Mouse (Mus musculus) inflammation-experienced regulatory T-cells, adult 6 months (primary cell): ENCODE measurements around the gene Nup188. TPM values are rescaled to one million over a fixed set of nuclear protein-coding genes. Genes with fewer than 3 reads are reported as not detected.

ENCODE experiments used
- ATAC-seq: one replicate; pipeline ENCODE4 v1.8.0; 2017
- polyA plus RNA-seq, 3 experiments: library from polyadenylated mRNA; unstranded; fragments of 100-300 nt; shearing (Covaris generic); gene quantifications; one replicate each; pipeline ENCODE4 v1.2.1; 2017

Nup188 gene
- polyA plus RNA-seq: 10 to 100 TPM; 26.4 to 30.2 (median 26.9) TPM

DNA sequence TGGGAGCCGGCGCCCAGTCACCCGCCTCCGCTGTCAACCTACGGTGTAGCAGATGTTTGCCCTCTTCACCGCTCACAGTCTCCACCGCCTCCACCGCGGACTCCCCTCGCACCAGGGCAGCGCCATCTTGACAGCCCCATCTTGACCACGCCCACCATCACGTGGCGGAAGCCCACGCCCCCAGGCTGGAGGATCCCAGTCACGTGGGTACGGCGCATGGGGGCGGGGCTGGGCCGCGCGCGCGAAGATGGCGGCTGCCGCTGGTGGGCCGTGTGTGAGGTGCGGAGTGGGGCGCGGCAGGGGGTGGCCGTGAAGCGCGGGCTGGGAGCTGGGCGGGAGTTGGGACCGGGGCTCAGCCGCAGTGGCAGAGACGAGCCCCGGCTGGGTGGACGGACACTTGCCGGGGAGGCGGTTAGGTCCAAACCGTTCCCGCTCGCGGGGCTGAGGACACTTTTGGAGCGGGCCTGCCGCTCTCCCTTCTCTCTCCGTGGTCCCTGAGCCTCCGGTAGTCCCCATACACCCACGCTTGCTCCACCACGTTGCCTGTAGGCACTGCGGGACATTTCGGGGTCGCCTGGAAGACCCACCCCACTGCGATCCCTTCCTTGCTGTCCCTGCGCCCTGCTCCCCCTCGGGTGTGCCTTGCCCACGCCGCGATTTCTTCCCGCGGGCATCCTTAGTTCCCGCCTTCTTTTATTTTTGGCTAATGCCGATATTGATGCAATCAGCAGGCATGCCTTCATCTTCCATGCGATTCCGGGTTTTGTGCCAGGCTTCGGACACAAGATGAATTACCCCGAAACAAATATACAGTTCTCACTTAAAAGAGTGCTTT is at the start of gene Nup188, which contains the start of gene Dolk:
Gene Nup188, plus strand, starts transcription at position 206 of the 835 bp plus-strand sequence.
Gene Dolk, minus strand, starts transcription at position 143 of the 835 bp plus-strand sequence.
- peak; percentile 93 for ATAC-seq

DNA sequence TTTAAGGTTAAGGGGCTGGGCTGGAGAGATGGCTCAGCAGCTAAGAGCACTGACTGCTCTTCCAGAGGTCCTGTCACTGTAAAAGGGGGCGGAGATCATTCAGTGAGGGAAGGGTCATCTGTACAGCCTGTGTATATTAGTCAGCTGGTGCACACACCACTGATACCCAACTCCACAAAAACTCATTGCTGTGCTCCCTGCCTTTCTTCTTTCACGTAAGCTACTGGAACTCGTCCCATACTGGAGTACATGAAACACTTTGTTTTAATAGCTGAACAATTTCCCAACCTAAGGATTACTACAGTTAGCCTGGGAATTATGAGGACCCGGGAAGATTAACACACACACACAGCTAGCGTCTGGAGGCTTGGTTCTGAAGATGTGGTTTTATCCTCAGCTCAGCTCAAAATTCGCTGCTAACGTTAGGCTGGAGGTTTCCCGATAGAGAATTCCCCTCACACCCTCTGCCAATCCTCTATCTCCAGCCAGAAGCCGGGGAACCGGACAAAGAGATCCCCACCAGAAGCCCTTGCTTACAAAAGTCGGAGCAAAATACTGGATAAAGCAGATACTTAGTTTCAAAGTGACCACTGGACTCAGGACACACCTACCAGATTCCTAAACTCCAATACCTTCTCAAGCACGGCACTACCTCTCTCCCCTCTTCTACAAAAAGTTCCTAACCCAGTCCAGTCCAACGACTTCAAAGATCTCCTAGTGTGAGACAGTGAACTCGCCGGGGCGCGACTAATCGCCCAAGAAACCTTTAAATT is 49.6 kb upstream of the Nup188 start:
- no peak for ATAC-seq

DNA sequence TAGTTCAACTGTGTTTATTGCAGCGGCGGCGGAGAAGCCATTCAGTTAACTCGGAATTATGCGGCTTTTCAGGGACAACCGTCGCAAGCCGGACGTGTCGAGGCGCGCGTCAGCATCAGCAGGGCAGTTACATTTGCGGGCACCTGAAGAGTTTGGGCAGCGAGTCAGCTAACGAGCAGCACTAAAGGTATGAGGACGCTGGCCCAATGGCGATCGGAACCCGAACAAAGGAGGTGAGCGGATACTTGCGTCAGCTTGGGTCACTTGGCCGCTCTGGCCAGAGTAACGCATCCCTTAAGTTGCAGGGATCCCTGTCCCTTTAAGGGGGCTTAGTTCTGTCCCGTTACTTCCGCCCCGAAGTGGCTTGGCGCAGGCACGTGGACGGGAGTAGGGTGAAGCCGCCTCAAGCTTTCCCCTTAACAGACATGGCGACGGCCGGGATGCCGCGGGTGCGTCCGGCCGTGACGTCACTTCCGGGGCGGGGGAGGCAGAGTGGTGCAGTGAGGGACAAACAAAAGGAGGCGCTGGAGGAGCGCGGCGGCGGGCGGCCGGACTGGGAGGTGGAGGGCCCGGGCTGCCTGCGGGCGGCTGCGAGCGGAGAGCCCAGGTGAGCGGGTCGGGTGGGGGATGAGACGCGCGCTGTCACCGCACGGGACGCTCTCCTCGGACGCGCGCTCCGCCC is 48.9 kb upstream of the Nup188 start, which contains the start of gene Lrrc8a:
Gene Lrrc8a, plus strand, starts transcription at position 517 of the 682 bp plus-strand sequence.
- ATAC-seq: peak; percentile 90

DNA sequence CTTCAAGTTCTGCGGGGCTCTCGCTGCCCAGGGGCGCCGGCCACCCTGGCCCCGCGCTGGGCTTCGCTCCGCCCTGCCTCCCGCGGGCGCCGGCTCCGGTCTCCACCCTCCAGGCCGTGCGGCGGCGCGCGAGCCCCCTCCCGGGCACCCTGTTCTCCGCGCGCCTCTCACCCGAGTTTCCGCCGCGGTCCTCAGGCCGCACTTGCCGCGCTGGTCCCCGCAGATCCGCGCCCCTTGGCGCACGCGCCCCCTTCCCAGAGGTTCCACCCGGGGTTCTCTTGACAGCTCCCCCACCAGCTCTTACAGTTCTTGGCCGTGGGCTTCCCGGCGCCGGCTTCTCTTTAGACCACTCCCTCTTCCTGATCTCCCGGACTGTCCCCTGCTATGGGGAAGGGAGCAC is 48.3 kb upstream of the Nup188 start:
- peak; percentile 41 for ATAC-seq

DNA sequence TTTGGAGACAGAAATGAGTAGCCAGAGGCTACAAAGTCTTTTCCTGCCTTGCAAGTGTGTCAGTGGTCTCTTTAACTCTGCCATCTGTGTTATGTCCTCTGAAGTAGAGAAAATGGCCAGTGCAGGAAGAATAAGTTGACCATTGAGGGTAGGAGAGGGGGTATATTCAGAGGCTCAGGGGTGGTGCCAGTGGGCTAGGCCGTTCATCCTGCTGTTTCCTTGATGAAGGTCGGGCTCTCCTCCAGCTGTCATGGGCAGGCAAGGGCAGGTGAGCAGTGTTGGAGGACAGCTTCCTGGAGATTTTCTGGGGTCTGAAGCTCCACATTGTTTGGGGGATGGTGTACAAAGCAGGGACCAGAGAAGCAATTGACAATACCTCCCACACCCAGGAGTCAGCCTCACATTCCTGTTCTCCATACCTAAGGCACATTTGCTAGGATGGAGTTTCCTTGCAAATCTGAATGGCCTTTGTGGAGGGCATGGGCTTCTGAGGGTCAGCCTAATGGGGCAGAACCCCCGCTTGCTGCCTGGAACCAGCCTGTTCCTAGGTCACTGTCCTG is 47.2 kb upstream of the Nup188 start:
- ATAC-seq: no peak

DNA sequence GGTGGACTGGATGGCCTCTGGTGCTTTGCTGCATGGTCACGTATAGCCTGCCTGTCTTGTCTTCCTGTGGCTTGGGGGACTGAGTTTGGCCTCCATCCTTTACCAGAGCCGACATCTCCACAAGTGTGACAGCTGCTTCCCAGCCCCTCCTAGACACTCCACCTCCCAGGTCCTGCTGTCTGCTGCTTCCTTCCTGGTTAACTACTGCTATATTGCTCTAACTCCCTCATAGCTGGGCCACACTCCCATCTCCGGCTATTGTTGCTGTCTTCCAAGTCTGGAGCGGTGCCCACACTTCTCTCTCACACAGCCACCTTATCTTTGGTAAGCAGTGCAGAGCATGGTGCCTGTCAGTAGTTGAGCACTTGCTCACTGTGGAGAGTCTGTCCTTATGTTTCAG is 46.4 kb upstream of the Nup188 start:
- ATAC-seq: no peak

DNA sequence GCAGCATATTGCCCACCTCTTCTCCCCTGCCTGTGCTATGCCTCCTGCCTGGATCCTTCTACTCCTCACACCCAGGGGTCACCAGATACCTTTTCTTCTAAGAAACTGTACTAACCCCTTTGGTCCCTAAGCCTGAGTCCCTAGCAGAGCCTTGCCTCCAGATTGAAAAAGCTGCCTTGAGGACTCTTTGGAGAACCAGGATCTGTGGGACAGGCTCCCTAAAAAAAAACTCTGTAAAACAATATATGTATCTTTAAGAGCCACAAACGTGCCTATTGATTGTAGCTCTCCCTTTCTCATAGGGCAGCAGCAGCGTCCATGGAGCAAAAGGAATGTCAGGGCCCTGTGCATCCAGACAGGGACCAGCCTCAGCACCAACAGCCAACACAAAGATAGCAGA is 45.9 kb upstream of the Nup188 start, which contains the start of gene Gm28035:
Gene Gm28035, plus strand, starts transcription at position 301 of the 400 bp plus-strand sequence.
- no peak for ATAC-seq

DNA sequence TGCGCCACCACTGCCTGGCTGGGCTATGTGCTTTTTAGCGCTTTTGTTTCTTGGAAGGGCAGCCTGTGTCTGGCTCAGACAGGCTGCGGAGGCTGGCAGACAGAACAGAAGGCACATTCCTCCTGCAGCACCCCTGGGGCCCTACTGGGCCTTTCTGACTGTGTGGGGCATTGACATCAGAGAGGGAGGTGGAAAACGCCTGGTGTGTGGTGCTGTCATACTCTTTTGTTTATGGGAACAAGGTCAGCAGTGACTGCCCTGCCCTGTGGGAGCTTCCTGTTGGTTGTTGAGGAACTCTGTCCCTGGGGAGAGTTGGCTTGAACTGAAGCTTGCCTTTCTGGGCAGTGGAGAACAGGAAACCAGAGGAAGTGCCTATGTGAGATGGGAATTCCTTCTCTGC is 43.7 kb upstream of the Nup188 start:
- ATAC-seq: no peak

DNA sequence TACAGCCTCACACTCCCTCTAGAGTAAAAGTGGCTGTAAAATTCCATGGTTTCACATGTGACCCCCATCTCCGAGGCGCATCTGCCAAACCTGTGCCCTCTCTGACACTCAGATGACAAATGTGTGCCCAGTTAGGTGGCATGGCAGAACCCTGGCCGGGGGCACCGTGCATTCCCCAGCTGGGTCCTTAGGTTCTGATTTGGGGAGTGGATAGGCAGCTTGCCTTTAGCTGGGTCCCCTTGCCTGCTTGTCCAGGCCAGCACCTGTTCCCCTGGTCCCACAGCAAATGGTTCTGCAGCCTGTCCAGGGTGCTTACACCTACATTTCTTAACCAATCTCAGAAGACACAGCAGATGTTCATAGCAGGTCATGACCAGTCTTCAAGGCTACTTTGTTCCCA is 42.8 kb upstream of the Nup188 start:
- ATAC-seq: no peak

DNA sequence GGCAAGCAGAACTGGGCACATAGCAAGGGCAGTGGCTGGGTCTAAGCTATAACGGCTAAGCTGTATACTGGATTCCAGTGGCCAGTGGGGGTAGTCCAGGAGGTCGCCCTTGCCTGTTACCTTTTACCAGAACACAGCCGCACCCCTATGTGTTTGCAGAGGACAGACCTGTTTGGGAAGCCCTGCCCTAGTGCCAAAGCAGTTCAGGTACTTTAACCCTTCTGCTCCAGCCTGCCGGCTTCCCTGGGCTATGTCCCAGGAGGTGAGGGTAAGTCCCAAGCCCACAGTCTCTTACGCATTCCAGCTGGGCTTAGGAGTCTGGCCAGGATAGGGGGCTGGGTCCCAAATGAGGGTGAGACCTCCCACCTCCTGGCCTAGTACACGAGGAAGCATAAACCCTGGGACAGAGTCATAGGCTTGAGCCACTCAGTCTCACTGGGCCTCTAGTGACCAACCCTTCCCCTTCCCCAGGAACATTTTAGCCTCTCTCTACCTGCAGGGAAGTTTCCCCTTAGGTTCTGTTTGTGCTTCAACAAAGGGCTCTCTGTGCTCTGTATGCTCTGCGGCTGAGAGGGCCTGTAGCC is 41.5 kb upstream of the Nup188 start:
- ATAC-seq: no peak

DNA sequence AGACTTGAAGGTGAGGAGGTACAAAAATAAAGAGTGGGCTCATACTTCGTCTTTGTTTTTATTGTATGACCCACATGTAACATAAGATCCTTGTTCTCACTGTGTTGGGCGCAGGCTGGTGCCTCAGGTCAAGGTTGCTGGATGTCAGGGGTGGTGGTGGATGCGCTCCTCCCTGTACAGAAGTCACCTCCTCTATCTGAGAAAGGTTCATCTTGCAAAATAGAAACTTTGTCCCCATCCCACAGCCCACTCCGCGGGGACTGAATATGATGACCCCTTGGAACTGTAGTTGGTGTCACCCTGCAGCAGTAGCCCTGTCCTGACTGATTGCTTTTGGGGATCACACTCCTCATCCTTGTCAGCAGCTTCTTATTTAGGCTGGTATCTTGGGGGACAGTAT is 39.2 kb upstream of the Nup188 start:
- ATAC-seq: no peak

DNA sequence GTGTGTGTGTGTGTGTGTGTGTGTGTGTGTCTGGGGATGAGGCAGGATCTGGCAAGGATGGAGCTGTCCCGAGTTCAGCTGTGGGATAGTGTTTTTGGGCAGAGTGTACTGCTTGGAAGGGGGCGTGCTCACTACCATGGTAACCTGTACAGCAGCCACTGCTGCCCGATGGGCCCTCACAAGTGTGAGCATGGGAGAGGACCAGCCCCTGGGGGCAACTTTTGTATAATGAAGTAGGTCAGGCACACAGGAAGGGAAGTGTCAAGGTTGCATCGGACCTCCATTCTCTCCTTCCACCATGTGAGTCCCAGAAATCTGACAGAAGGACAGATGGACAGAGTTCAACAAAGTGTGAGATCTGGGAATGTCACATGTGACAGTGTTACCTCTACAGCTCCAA is 38.5 kb upstream of the Nup188 start:
- no peak for ATAC-seq

DNA sequence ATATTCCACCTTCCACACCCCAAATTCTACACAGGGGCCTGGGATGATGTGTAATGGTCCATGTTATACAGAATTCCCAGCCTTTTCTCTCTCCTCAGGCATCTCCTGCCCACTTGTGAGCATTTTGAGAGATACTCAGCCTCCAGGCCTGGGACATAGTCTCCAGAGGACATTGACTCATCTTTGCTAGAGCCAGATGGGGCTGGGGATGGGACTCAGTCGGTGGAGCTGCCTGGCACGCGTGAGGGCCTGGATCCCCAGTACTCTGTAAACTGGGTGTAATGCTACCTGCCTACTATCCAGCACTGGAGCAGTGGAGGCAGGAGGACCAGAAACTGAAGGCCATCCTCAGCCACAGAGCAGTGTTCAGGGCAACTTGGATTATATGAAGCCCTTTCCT is 37.0 kb upstream of the Nup188 start:
- no peak for ATAC-seq

DNA sequence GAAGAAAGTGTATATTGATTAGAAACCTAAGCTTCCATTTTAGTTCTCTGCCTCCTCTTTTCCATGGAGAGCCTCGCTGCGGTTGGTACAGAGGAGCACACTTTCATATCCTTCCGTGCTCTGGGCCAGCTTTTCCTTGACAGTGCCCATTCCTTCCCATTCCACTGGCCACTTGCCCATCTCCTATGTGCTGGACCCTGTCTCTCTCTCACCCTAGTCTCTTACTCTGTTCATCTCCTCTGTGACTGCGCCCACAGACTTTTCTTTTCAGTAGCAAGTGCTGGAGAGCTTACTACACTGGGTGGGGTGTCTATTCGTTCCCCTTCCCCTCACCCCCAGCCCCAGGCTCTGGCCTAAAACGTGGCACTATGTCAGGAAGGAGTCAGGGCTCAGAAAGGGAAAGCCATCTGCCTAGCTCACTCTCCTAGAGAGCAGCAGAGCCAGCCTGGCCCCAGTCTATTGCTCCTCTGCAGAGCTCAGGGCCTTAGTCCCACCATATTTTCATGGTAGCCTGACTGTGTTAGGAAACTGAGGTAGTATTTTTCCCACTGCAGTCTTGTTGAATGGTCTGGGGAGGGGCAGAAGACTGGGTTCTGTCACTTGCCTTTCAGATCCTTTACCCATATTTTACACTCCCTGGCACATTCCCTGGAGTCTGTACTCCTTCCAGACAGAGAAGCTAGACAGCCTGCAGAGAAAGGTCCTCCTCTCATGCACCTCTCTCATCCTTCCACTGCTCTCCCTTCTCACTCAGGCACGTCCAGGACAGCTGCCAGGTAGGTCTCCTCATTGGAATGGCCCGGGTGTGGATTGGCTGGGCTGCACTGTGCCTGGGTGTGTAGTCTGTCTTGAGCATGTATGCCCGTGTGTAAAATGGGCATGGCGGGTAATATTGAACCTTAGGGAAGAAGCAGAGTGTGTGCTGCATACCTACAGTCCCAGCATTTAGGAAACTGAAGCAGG is 35.8 kb upstream of the Nup188 start:
- ATAC-seq: no peak

DNA sequence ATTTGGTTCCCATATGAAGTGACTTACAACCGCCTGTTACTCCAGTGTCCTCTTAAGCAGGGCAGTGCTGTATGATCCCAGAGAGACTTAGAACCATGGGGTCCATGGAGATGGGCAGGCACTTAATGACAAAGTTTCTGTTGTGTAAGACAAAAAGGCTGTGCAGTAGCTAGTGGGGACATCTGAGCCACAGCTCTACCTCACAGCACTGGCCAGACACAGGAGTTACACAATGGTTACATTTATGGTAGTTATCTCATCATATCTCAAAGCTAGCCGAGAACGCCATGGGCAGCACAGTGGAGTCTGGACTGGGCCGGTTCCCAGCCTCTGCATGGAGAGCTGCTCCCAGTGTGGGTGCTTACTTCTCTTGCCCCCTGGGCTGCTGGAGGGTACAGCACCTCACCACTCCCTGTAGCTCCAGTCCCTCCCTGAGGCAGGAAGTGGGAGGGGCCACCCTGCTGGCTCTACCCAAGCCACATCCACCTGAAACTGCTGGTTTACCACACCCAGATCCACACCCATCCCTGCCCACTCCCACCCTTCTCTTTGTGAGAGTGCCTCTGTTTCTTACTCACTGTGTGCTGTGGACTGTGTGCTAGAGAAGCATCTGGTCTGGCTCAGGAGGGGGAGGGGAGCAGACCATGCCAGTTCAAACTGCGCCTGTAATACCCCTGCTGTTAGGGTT is 34.6 kb upstream of the Nup188 start:
- peak; percentile 92 for ATAC-seq

DNA sequence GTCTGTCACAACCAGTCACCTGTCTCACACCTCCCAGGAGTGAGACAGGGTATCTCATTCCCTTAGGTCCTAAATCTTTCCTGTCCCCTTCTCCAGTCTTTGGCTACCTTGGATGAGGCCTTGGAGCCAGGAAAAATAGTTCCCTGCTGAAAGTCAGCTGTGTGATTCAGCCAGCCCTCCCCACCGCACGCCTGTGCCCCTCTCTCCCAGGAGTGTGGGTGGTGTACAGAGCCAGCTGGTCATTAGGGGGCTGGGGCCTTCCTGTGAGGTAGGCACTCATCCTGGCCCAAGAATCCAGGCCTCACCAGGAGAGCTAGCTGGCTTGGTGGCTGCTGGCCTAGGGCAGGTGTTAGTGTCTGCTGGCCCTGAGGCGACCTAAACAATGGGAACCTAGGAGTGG is 33.7 kb upstream of the Nup188 start:
- no peak for ATAC-seq

DNA sequence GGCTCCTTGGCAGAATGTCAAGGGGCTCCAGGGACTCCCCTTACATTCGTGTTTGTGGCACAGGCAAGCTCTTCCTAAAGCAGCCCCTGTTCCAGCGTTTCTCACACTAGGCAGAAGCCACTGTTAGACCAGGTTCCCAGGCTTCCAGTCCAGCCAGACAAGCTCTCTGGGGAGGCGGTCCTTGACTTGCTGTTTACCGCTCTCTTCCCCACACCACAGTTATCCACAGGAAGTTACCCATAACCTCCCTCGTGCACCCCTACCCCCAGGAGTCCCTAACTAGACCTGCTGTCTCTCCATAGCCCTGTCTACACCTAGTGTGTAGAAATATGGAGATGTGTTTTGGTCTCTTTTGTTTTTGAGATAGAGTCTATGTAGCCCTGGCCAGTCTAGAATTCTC is 32.4 kb upstream of the Nup188 start:
- peak; percentile 41 for ATAC-seq

DNA sequence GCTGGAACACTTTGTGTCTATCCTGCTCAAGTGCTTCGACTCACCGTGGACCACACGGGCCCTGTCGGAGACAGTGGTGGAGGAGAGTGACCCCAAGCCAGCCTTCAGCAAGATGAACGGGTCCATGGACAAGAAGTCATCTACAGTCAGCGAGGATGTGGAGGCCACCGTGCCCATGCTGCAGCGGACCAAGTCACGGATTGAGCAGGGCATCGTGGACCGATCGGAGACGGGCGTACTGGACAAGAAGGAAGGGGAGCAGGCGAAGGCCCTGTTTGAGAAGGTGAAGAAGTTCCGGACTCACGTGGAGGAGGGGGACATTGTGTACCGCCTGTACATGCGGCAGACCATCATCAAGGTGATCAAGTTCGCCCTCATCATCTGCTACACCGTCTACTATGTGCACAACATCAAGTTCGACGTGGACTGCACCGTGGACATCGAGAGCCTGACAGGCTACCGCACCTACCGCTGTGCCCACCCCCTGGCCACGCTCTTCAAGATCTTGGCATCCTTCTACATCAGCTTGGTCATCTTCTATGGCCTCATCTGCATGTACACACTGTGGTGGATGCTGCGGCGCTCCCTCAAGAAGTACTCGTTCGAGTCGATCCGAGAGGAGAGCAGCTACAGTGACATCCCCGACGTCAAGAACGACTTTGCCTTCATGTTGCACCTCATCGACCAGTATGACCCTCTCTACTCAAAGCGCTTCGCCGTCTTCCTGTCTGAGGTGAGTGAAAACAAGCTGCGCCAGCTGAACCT is 30.4 kb upstream of the Nup188 start:
- ATAC-seq: no peak

DNA sequence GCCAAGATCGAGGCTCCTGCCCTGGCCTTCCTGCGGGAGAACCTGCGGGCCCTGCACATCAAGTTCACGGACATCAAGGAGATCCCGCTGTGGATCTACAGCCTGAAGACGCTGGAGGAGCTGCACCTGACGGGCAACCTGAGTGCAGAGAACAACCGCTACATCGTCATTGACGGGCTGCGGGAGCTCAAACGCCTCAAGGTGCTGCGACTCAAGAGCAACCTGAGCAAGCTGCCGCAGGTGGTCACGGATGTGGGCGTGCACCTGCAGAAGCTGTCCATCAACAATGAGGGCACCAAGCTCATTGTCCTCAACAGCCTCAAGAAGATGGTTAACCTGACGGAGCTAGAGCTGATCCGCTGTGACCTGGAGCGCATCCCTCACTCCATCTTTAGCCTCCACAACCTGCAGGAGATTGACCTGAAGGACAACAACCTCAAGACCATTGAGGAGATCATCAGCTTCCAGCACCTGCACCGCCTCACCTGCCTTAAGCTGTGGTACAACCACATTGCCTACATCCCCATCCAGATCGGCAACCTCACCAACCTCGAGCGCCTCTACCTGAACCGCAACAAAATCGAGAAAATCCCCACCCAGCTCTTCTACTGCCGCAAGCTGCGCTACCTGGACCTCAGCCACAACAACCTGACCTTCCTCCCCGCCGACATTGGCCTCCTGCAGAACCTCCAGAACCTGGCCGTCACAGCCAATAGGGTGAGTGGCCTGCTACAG is 29.4 kb upstream of the Nup188 start:
- ATAC-seq: no peak
